ENCODE assay signal across 19 mouse cellular contexts in the genomic region with DNA sequence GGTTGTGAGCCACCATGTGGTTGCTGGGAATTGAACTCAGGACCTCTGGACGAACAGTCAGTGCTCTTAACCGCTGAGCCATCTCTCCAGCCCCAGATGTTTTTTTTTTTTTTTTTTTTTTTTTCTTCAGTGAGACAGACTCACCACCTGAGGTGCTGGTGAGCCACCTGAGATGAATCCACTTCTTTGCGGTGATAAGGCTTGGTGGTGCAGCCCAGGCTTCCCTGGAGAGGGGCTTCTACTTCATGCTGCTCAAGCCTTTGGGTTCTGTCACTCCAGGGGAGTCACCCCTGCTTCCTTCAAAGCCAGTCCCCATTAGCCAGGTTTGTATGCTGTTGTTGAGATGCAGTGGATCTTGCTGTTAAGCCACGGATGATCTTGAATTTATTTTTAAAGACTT. TPM values are rescaled to one million over a fixed set of nuclear protein-coding genes. Genes with fewer than 3 reads are reported as not detected.
DNase-seq lines count a peak whose midpoint lies in the region; TF ChIP-seq lines count a peak whose summit lies in the region.
"Had no signal": no experiment of that assay in that cellular context is flagged by ENCODE, and none has a peak within 500 bp of the region (broad histone marks: within the 10 kb centered on the region; RNA-seq: fewer than 3 reads in every experiment).

No protein-coding gene starts in this region.

- no peak overlapping the region for H3K4me2 ChIP-seq in CH12.LX (ENCODE audit: insufficient read depth, low read depth, poor library complexity, severe bottlenecking)
- H3K4me2 ChIP-seq: forebrain, embryonic 12.5 days; heart, embryonic 11.5 days; hindbrain, embryonic 12.5 days; limb, embryonic 15.5 days; midbrain, embryonic 12.5 days had no signal

- TF ChIP-seq RAD21 in CH12.LX (IDR thresholded peaks at IDR 0.05; ENCODE audit: low read depth, low read length) = peak; percentile 30

- no peaks in the 10 kb centered on the region for H3K27me3 ChIP-seq in CH12.LX (replicated peaks)
- H3K27me3 ChIP-seq: forebrain, embryonic 12.5 days; hindbrain, embryonic 12.5 days; limb, embryonic 15.5 days; midbrain, embryonic 12.5 days had no signal

- no peak overlapping the region for H3K27ac ChIP-seq in layer of hippocampus, adult 2 months
- H3K27ac ChIP-seq in CH12.LX (ENCODE audit: insufficient read depth, low read depth) = no peak overlapping the region
- H3K27ac ChIP-seq: forebrain, embryonic 12.5 days; gastrocnemius, adult 2 months; hindbrain, embryonic 12.5 days; limb, embryonic 15.5 days; midbrain, embryonic 12.5 days had no signal

- H3K4me3 ChIP-seq in layer of hippocampus, adult 2 months = no peak overlapping the region
- no peak overlapping the region for H3K4me3 ChIP-seq in CH12.LX (replicated peaks in 1 of 3; ENCODE audit: low read depth in 2 of 3, low read length in 2 of 3, poor library complexity in 1 of 3)
- H3K4me3 ChIP-seq: forebrain, embryonic 12.5 days; gastrocnemius, adult 2 months; hindbrain, embryonic 12.5 days; limb, embryonic 15.5 days; midbrain, embryonic 12.5 days; myocyte had no signal

- no peak for TF ChIP-seq POLR2A in CH12.LX (IDR thresholded peaks at IDR 0.05; ENCODE audit: low read depth, low read length)

- dilution Hi-C loops in CH12.LX (cut with MboI; ENCODE audit: extremely low pct_ligation_motif_present, extremely low pct_unique_long_range_greater_than_20kb, low sequenced_read_pairs) = no loop called here

- no peak overlapping the region for H3K9ac ChIP-seq in CH12.LX (ENCODE audit: insufficient read depth, low read depth)
- H3K9ac ChIP-seq: forebrain, embryonic 12.5 days; hindbrain, embryonic 12.5 days; limb, embryonic 15.5 days; midbrain, embryonic 12.5 days had no signal

- peaks cover 0 to 16% of the 10 kb centered on the region in 2 experiments for H3K36me3 ChIP-seq in CH12.LX (replicated peaks in 1 of 2; ENCODE audit: control insufficient read depth in 1 of 2, insufficient read depth in 1 of 2, low read length in 1 of 2)
- H3K36me3 ChIP-seq: hindbrain, embryonic 12.5 days; limb, embryonic 15.5 days; midbrain, embryonic 12.5 days had no signal

- no peaks in the 10 kb centered on the region for H3K79me2 ChIP-seq in CH12.LX (replicated peaks; ENCODE audit: control insufficient read depth, extremely low read depth, insufficient read depth, poor library complexity, severe bottlenecking)

- H3K9me3 ChIP-seq in CH12.LX (replicated peaks; ENCODE audit: low read length) = peaks cover 9% of the 10 kb centered on the region
- H3K9me3 ChIP-seq: forebrain, embryonic 12.5 days; limb, embryonic 15.5 days had no signal

- DNase-seq in layer of hippocampus, adult 2 months (ENCODE audit: low spot score in 2 of 2) = no peak
- DNase-seq in layer of hippocampus, adult 8-10 months (ENCODE audit: low spot score in 2 of 2) = no peak
- peak; percentile 26 for DNase-seq in A20 (ENCODE audit: low read depth, low spot score)
- no peak for DNase-seq in CH12.LX (ENCODE audit: extremely low read depth)
- DNase-seq in naive thymus-derived CD4-positive, alpha-beta T cell, adult 2 months (ENCODE audit: low read depth) = peak; percentile 59
- DNase-seq in right cerebral cortex, postnatal 14 days = no peak
- DNase-seq in gastrocnemius, postnatal 4 days (ENCODE audit: low spot score in 2 of 2) = no peak
- DNase-seq: cerebellum, adult 9-10 months; gastrocnemius, adult 2 months; heart, postnatal 10 days; kidney, postnatal 10 days; lung, postnatal 4 days; right cerebral cortex, postnatal 4 days had no signal

- in situ Hi-C loops in CH12.LX (cut with MboI; ENCODE audit: low pct_ligation_motif_present, low pct_unique_long_range_greater_than_20kb, low sequenced_read_pairs) = no loop called here

- no peak for TF ChIP-seq EP300 in CH12.LX (IDR thresholded peaks at IDR 0.05; ENCODE audit: low read length)

- H3K4me1 ChIP-seq in CH12.LX (ENCODE audit: control insufficient read depth in 1 of 2, insufficient read depth in 2 of 2) = peaks cover 6 to 58% of the 10 kb centered on the region in 2 experiments

- peak; percentile 36 for TF ChIP-seq CTCF in layer of hippocampus, adult 2 months (conservative IDR thresholded peaks at IDR 0.05)
- TF ChIP-seq CTCF in CH12.LX (conservative IDR thresholded peaks at IDR 0.05 in 1 of 2, IDR thresholded peaks at IDR 0.05 in 1 of 2; ENCODE audit: low read depth in 2 of 2, low read length in 2 of 2) = peak in 1 of 2 experiments; percentile 49; a peak in 2 of 4 replicates

TF ChIP-seq in CH12.LX, 34 proteins besides CTCF, POLR2A, EP300 and RAD21:
- TF ChIP-seq ZNF384 (IDR thresholded peaks at IDR 0.05; ENCODE audit: low read depth, low read length) (peak; percentile 96), RCOR1 (conservative IDR thresholded peaks at IDR 0.05; ENCODE audit: low read depth, low read length) (no peak)

RNA-seq across cellular contexts. Expression of a gene that starts 9.0 kb away (rescaled TPM):
- total RNA-seq in layer of hippocampus, adult 2 months (2021) = 10 to 100 TPM; 64.7 to 65.3 TPM
- total RNA-seq in layer of hippocampus, adult 8-10 months (2022) = 10 to 100 TPM; 55.7 to 78.1 (median 67.5) TPM
- total RNA-seq in CH12.LX (2012; rRNA removed) (18.0 and 20.3 TPM in 2 replicates), CH12.LX (2014; rRNA removed) (9.3 and 12.6 TPM in 2 replicates)
- polyA plus RNA-seq in CH12.LX (2012; ENCODE audit: insufficient read length, low read depth) = 41.7 and 44.0 TPM in 2 replicates
- 10 to 100 TPM; 59.4 to 62.4 TPM for total RNA-seq in gastrocnemius, postnatal 4 days (2021)

RNA-seq across cellular contexts. Expression of a gene that starts 29.8 kb away (rescaled TPM):
- total RNA-seq in layer of hippocampus, adult 2 months (2021) = 100 to 1,000 TPM; 107 to 115 TPM
- total RNA-seq in layer of hippocampus, adult 8-10 months (2022) = 100 to 1,000 TPM; 103 to 120 (median 109) TPM
- total RNA-seq in CH12.LX (2012; rRNA removed) (5.3 and 6.0 TPM in 2 replicates), CH12.LX (2014; rRNA removed) (2.2 and 2.8 TPM in 2 replicates)
- polyA plus RNA-seq in CH12.LX (2012; ENCODE audit: insufficient read length, low read depth) = 5.8 and 6.2 TPM in 2 replicates
- total RNA-seq in gastrocnemius, postnatal 4 days (2021) = 10 to 100 TPM; 27.5 to 28.6 TPM

Comparison
In these comparisons a context has a peak if more than half of its experiments do, and no peak if none do; other contexts are left out.
1. DNase-seq: peak in A20 (single experiment) and naive thymus-derived CD4-positive, alpha-beta T cell, adult 2 months (single experiment); none in layer of hippocampus, adult 2 months (0 of 2), layer of hippocampus, adult 8-10 months (0 of 2), CH12.LX (single experiment), right cerebral cortex, postnatal 14 days (single experiment) and gastrocnemius, postnatal 4 days (0 of 2).
2. RNA of a gene that starts 29.8 kb away (total RNA-seq): 107 to 115 TPM in layer of hippocampus, adult 2 months, 103 to 120 TPM in layer of hippocampus, adult 8-10 months and 27.5 to 28.6 TPM in gastrocnemius, postnatal 4 days; 2.2 to 6.0 TPM in CH12.LX; every median in the first group is over 4 times any median in the second.